Mouse (Mus musculus): ENCODE data around the gene Zscan4e.
"Not testable (repeated sequence)": the region's sequence is repeated elsewhere in the genome, so short reads cannot be mapped to it uniquely, and the experiment has no call there.

Gene Zscan4e

DNA sequence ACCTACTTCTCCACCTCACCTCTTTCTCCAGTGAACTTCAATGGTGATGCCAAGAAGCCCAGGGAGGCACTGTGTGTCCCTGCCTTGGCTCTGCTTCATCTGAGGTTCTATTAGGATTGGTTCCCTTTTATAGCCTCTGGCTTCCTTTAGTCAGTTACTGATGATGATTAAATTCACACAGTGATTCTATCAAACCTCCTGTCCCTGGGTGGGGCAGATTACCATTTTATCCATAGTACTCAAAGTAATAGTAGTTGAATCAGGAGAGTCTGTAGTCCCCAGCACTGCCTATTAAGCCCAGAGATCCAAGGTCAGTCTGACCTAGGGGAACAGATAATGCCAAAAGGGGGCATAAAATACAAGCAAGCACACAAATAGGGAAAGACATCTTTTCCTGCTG is at the start of gene Zscan4e:
Gene Zscan4e (minus strand): TSS at position 101 of the 400 bp plus-strand sequence.
- not testable (repeated sequence) for DNase-seq (ENCODE audit: low spot score)
